Mouse (Mus musculus): ENCODE measurements at regions not wholly inside any gene's neighbourhood (a gene's known extent, or its start where the extent isn't known, plus 50 kb on each side); places are given as distances from the start of the nearest gene placed in this dataset.

DNA sequence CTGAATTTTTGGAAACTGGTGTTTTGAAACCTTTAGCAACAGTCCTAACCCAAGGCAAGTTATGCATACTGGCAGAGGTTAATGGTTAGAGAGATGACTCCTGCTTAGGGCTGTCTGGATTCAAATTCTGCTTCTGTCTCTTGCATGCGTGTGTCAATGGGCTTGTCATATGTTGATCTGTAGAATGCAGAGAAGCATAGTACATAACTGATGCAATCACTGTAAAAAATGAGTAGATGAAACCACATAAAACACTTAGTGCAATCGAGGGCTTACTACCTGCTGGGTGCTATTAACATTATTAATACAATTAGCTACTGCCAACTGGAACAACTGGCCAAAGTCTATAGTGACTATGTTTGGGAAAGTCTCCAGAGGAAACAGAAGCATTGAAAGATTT lies 163.3 kb downstream of the Fzd1 start:
- DNase-seq = no peak

DNA sequence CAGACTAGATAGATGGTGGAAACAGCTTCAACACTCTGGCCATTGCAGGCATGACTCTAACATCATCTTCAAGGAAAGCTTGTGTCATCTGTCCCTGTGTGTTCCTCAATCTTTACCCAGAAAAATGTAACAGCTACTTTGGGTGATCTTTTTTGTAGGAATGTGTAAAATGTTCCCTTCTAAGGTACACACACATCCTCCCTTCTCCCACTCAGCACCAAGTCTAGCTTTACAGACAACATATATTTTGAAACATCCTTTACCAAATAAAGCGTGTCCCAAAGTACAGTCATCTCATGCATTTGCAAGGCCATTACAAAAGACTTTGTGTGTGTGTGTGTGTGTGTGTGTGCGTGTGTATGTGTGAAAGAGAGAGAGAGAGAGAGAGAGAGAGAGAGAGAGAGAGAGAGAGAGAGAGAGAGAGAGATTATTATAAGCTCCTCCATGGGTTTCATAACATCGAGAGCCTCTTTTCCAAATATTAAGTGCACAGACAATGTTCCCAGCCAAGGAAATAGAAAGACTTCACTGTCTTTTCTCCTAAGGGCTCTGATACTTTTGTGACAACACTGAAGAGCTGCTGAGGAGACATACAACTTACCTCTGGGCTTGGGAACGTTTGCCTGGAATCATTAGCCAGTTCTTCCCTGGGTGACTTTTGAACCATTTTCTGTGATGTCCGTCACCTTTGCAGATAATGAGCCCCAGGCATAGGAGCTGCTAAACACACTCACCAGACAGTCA lies 164.0 kb downstream of the Fzd1 start:
- no peak for DNase-seq

DNA sequence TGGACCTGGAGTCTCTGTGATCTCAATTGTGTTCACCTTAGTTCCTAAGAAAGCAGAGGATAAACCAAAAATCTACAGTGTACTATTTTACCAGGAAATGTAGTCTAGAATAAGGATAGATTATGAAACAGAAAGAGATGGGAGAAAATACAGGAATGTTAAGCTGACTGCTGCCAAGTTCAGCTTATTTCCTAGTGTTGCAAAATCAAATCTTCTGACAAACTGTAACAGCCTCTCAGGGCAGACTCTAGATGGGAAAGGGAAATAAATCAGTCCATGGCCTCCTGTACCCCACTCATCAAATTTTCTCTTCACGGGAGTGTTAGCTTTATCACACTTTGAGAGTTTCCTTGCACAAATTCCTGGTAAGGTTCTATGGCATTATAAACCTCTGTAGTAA lies 166.1 kb downstream of the Fzd1 start:
- DNase-seq = no peak

DNA sequence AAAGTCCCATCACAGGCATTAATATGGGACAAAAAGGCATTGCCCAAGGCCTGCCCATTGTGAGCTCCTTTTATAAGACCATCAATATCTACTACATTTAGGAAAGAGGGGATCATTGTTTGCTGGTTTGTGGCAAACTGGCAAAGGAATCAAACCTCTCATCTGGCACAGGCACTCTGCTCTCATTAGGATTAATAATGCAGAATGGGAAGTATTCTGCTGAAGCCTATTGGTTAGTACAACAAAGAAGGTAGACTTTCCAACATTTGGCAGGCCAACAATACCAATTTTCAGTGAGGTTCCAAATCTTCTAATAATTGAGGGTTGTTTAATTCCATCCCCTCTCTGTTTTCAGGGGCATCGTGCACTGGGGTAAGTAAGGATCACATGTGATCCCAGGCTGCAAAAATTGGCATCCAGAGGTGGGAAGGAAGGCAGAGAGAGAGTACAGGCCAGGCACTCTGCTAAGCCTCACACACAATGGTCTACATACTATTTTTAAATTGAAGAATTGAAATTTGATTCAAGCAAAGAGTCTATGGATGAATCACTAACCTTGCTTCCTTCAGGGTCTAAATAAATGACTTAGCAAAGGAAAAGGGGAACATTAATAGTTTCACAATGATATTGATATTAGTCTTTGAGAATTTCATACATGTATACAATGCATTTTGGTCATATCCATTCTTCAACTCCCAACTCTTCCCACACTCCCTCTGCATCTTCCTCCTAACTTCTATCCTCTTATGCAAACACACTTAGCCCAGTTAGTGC lies 174.9 kb downstream of the Fzd1 start:
- no peak for DNase-seq

DNA sequence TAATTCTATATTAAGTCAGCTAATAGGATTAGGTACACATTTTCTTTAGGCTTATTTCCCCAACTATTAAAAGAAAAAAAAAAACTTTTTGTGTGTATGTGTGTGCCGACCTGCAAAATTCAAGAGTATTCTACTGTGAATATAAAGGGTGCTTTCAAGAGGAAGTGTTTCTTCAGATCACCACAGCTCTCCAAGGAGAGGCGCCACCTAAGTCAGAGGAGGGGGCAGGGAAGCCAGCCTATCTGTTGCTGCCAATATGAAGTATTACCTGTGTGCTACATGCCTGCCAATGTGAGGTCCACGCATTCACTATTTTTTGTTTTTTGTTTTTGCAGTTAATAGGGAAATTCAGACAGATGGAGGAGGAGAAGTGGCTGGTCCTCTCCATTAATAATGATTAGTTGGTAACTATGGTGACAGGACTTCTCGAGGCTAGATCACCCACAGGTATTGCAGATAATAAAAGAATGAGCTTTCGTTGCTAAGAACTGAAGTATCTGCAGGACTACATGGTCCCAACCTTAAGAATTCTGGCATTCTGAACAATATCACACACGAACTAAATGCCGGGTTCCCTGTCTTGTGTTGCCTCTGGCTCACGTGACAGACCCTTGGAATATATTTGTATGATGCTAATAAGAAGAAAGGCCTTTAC lies 177.5 kb downstream of the Fzd1 start:
- no peak for DNase-seq

DNA sequence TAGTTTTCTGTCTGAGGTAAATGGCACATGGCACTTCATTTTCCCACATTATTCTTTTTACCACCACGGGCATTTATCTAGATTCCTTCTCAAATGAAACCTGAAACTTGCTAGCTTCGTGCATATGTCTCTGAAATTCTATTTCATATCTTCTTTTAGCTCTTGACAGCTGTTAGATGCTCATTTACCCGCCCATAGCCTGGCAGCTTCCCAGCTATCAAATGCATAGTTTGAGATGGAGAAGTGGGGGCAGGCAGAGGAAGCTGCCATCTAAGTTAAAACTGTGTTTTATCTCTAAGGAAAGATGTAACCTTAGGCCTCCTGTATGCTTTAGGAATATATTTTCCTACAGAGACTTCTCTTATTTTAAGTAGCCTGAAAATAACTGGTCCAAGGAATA lies 179.0 kb downstream of the Fzd1 start:
- DNase-seq = peak; percentile 74

DNA sequence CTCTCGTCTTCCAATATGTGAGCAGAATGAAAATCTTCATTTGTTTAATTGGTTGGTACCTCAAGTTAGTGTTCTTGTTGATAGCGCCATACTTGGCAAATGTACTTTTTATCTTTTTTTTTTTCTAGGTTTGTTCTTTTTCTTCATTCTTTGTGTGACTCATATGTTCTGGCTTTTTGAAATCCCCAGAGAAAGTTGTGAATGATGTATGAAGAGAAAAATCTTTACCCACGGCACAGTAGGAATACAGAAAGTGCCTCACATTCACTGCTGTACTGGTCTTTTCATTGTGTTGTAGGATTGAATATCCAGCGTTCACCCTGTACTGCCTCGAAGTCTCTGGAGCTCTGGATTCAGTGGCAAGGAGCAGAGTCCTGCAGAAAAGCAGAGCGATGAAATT lies 180.7 kb downstream of the Fzd1 start:
- DNase-seq = no peak

DNA sequence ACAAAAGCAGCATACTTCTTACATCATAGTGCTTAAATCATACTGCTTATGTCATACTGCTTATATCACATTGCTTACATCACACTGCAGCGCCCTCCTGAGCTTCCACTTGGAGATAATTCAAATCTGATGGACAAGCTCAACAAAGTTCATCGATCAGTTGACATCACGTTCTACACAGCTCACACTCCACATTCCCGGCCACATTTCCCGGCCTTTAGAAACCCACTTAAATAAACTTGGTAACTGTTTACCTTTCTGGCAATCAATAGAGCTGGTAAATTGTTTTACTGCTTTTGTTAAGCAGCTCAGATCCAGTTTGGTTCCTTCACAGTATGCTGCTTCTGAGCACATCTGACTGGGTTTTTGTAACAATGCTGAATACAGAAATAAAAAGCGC lies 194.0 kb downstream of the Fzd1 start:
- no peak for DNase-seq

DNA sequence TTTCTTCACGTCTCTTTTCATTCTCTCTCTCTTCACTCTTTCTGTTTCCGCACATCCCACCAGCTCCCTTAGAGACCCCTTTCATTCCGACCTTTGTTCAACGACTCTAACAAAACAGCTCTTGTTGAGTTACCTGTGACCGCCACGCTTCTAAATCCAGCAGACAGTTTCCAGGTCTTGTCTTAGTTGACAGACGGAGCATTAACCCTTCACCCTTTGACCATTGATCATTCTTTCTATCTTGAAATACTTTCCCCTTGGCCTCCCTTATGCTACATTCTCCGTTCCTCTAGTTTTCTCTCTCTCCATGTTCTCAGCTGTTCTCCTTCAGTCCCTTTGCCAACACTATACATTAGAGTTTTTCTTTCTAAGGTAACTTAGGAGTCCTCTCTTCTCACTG lies 196.2 kb downstream of the Fzd1 start:
- no peak for DNase-seq

DNA sequence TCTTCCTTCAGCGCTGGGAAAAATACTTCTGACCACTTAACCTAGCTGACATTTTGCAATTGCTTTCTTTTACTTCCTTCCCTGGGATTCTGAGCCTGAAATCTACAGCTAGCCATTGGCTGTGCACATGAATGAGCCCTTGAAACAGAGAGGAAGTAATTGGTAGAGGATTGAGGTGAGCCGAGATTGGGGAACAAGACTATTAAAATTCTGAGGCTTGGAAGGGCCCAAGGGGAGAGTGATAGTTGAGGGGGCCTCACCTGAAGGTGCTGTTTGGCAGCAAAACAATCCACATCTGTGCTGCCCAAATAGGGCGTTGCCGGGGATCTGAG lies 196.7 kb downstream of the Fzd1 start:
- no peak for DNase-seq

DNA sequence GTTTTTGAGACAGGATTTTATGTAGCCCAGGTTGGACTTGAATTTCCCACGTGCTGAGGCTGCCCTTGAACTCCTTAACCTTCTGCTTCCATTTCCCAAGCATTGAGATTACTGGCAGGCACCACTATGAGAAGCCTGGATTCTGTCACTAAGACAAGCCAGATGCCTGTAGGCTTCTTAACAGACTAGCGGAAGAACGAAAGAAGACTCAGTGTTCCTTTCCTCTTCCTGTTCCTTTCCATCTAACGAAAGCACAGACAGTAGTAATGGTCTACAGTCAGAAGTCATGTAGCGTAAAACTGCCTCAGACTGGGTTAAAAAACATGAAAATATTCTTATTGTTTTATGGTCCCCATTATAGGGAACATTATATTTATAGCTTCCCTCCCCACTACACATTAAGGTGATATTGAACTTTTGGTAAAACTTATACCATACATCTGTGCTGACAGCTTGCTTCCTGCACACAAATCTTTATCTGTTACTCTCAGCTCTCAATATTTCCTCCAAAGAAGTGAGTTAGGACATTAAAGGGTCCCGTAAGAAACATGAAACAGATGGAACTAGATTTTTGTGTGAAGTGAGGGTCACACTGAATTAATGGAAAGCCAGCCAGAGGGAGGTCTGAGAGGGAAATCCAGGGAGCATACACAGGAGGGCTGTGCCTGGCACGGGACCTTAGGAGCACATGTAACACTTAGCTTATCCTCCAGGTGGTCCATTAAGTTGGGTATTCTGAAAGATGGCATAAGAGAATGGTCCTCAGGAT lies 197.3 kb downstream of the Fzd1 start:
- no peak for DNase-seq

DNA sequence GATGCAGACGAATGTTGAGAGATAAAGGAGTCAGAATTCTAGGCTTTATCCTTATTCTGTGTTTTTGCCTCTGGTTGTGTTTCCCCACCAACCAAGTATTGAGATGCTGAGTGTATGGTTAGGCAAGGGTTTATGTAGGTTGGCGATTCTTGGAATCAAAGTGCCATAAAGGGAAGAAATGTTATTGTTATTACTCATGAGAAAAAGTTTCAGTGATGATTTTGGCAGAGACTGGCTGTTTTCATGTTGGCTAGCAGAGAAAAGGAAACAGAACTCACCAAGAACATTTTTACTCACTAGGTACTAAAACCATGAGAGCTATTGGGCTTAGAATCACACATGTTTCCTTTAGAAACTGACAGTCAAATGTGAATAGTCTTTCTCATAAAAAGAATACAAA lies 202.9 kb downstream of the Fzd1 start:
- no peak for DNase-seq

DNA sequence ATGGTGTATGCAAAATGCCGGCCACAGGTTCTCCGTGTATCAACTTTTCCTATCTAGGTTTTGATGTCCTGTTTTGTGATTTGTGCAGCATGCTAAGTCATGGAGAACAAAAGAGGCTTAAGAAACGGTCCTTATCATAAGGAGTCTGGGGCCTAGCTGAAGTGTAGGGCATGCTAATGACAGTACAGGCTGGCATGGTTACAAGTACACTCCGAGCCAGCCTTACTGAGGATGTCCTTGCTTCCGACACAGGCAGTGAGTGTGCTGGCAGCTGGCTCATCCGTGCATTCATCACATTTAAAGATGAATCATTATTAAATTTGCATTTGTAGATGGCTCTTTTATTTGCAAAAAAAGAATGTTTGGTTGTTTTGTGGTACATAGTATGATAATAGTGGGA lies 219.3 kb downstream of the Fzd1 start:
- DNase-seq = no peak

DNA sequence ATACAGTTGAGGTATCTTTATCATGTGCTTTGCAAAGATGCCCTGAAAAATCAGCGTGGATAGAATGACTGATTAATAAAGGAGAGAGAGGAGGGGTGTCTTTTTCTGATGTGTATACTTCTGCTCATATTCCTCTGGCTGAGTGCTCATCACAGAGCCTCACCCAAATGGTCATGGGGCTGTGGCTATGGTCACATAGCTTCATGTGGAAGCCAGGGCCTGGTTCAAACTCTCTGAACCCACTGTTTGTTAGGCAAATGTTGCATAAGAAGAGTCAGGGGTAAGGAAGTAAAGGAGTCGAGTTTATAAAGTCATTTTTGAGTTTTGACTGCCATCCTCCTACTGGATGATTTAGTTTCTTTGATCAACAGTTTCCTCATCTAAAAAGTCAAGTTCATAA lies 221.0 kb downstream of the Fzd1 start:
- no peak for DNase-seq

DNA sequence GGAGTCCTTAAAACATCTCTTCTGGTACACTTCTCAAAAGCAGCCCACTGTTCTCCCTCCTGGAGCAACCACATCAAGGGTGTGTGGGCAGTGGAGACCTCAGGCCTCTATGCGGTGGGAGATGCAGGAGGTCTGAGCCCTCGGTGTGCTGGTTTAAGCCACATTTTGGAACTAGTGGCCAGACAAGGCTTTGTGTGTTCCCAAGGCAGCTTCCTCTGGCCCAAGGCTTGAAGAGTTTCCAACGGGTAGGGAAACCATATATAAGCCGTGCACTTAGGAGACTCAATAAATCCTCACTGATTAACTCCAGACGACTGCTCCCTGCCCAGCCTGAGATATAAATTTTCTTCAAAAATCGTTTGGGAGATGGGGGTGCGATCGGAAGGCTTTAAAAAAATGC lies 221.9 kb downstream of the Fzd1 start:
- DNase-seq = no peak

DNA sequence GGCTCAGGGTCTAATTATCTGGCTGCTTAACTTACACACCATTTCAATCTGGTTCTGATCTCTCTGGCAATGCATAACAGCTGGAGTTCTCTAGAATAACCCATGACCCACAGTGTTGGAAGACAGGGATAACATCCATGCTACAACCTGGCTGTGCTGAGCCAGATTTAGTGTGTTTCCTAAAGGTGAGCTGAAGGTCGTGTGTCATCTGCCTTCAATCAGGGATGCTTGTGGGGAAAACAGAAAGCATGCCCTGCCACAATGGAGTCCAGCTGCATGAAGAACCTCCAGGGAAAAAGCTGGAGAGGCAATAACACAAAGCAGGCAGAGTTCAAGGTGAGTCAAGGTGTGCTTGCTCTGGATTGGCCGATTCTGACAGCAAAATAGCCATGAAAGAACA lies 223.3 kb downstream of the Fzd1 start:
- no peak for DNase-seq

DNA sequence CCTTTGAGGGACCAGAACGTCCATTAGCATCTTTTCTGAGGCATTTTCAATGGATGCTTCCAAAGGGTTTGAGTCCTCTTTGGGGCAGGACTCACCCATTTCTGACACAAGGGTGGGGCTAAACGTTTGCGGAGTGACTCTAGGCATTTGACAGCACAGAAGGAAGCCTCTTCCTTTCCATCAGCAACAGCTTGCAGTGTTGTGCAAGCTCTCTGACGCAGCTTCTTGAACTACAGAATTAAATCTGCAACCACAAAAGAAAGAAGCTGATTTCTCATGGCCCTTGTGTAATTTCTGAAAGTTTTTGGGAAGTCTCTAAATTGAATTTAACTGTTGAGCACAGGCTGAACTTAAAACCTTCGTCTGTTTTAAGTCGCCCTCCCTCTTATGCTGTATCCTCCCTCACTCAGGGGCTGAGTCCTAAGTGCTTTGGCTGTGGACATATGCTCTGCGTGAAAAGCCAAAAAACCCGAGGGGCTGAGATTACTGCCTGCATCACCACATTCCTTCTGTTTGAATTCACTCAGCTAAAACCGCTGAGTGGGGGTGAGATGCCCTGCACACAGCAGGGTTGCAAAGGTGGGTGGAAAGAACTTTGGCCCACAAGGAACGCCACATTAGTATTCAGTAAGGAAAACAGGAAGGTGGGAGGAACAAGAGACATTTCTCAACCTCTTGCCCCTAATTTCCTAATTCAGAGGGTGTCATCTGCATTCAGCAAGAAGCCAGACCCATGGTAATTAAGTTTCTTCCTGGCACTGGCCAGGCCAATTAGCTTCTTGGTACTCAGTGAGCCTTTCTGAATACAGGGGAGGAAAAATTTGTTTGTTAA lies 227.4 kb downstream of the Fzd1 start:
- no peak for DNase-seq

DNA sequence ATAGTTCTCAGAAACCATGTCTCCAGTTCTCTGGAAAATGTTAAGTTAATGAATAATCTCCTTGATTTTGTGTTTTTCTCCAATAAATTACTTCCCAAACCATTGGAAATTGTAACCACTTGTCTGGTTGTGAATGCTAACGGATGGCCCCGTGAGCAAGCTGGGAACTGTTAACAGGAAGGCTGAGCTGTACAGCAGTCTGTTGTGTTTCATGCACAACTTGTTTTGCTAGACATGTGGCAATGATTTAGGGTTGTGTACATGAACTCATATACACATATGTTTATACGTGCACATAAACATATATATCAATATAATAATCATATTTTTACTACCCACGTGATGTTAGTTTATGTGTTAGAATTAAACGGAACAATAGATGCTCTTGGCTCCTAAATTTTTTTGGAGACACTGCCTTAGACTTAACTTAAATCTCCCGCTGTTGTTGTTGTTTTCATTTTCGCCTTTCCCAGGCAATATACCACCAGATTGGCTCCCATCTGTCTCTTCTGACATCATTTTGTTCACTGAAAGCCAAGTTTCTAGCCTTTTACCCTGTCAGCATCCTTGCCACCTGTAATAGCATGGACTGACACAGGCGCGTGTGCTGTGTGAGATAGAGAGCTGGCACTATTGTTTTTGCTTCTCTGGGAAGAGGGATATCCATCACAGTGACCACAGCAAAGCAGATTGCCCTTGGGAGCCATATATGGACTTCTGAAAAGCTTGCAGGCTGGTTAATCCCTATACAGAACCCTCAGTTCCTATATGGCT lies 231.6 kb downstream of the Fzd1 start:
- no peak for DNase-seq

DNA sequence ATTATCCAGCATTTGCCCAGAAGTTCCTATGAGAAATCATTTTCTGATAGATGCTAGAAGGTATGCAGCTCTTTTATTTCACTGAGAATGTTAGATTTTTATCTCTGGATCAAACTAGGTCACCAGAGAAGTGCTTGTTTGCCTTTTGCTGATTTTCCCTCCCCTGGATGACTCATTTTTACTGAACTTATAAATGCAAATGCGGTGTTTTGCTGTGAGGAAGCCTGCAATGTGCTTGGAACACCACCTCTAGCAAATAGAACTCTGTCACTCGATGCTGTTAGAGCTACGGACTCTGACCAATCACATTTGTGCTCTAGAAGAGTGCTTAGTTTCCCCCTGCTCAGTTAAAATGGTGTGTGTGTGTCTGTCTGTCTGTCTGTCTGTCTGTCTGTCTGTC lies 257.2 kb downstream of the Fzd1 start:
- DNase-seq = no peak

DNA sequence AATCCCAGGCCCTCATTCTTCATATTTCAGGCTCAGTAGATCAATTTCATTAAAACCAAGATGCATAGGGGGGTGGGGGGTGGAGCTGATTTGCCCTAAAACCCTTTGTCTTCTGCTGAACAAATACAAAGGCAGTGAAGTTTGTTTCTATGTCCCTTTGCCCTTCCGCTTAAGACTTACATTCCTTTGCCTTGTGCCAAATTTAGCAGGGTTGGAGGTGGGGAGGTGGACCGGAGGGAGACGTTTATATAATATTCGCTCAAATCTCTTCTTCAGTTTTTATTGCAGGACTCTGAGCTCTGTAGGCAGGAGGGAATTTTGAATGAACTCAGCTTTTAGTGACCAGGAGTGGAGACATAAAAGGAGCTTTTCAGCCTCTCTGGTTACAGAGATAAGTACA lies 258.8 kb downstream of the Fzd1 start:
- no peak for DNase-seq

DNA sequence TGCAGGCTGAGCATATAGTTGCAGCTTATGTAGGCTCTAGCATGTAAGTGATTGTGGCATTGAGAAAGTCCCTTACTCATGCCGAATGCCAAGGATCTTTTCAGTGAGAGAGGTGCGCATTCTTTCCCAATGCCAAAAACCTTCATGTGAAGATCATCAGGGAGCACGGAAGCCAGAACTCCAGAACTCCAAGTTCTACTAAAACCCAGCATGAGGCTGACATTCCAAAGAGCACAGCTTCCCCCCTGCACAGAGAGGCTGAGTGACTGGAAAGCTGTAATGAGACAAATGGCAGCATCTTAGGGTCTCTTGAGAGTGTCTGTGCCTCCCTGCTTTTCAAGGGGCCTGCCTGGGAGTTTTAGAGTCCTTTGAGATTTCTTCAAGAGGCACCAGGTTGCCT lies 259.4 kb downstream of the Fzd1 start:
- DNase-seq = no peak

DNA sequence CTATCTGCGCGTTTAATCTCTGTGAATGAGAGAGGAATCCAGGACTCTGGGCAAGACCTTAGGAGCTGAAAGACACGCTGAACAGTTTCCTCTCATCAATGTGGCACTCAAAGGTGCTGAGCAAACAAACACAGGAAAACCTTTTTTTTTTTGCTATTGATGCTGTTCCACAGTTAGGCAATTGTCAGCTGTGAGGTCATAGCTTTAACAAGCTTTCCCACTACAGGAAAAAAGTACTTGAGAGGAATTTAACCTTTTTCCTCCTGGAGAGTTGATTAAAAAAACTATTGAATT lies 261.0 kb downstream of the Fzd1 start:
- no peak for DNase-seq

Data from right cerebral cortex, postnatal 14 days (tissue).